Mouse (Mus musculus) liver, embryonic 12.5 days (tissue): ENCODE data around the gene Rcn3. TPM values are rescaled to one million over a fixed set of nuclear protein-coding genes. Genes with fewer than 3 reads are reported as not detected.
"Not testable (repeated sequence)": the region's sequence is repeated elsewhere in the genome, so short reads cannot be mapped to it uniquely, and the experiment has no call there.

Experiments
- ATAC-seq: fragments of 200-750 bp; cut with Nextera tagmentation; 2 replicates; pipeline ENCODE4 v1.8.0; 2017; ENCODE audit warnings: moderate number of reproducible peaks, mild to moderate bottlenecking, moderate library complexity
- H3K27ac ChIP-seq: fragments of 300-500 bp; sonication (generic); 2 replicates; pipeline ENCODE4 v1.5.1; 2016; ENCODE audit warnings: mild to moderate bottlenecking
- H3K27me3 ChIP-seq: fragments of 300-500 bp; sonication (generic); replicated peaks from 2 replicates; pipeline ENCODE4 v1.6.1; 2016; ENCODE audit warnings: mild to moderate bottlenecking, moderate library complexity
- H3K36me3 ChIP-seq: fragments of 300-500 bp; sonication (generic); 2 replicates; pipeline ENCODE4 v1.6.1; 2016; ENCODE audit warnings: mild to moderate bottlenecking, moderate library complexity
- H3K4me1 ChIP-seq: fragments of 300-500 bp; sonication (generic); 2 replicates; pipeline ENCODE4 v1.6.1; 2016
- H3K4me2 ChIP-seq: fragments of 300-500 bp; sonication (generic); 2 replicates; pipeline ENCODE4 v1.6.1; 2016; ENCODE audit warnings: mild to moderate bottlenecking, moderate library complexity
- H3K4me3 ChIP-seq: fragments of 300-500 bp; sonication (generic); 2 replicates; pipeline ENCODE4 v1.5.1; 2016; ENCODE audit warnings: mild to moderate bottlenecking, moderate library complexity
- H3K9ac ChIP-seq: fragments of 300-500 bp; sonication (generic); 2 replicates; pipeline ENCODE4 v1.6.1; 2016; ENCODE audit warnings: mild to moderate bottlenecking, moderate library complexity
- H3K9me3 ChIP-seq: fragments of 300-500 bp; sonication (generic); replicated peaks from 2 replicates; pipeline ENCODE4 v1.6.1; 2016; ENCODE audit warnings: mild to moderate bottlenecking, moderate library complexity
- WGBS: fragments of 180-500 bp; shearing (Covaris S2); methylation state at CpG from one replicate; pipeline ENCODE4 v1.1.7; 2016; ENCODE audit not compliant: insufficient replicate concordance; 5-methylcytosine and 5-hydroxymethylcytosine counted together
- polyA plus RNA-seq: library from polyadenylated mRNA; unstranded; fragments of >200 nt; fragmentation: Nextera tagmentation; extraction: Ambion mirVana; gene quantifications from 2 replicates; pipeline ENCODE4 v1.2.1, GENCODE M21; 2016

Gene Rcn3
- polyA plus RNA-seq, 1 experiment from 2014 or later = 70.9 TPM

DNA sequence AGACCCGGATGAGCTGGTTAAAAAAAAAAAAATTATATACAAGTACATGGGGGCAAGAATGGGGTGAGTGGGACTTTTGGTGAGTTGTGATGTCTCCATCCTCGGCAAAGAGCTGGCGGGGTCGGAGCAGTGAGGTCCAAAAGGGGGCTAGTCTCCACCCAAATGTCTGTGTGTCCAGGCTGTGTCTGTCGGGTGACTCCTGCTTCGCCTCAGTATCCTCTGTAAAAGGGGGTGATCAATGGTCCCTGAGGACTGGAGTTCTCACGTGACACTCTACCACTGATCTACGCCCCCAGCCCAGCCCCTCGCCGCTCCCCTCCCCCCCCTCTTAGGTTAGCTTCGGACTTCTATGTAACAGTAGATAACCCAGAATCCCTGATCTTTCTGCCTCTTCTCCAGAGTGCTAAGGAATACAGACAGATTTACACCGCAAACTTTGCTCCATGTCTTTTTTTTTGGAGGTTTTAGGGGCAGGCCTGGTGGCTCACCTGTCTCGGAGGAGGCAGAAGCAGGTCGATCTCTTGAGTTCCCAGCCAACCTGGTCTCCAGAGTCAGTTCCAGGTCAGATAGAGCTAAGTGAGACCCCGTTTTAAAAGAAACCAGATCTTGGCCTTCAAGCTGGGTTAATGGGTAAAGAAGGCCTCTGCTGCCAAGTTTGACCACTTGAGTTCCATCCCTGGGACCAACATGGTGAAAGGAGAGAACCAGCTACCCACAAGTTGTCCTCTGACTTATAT is 37.9 kb upstream of the Rcn3 start:
- Histone ChIP-seq H3K36me3 (peaks cover 38% of the 10 kb centered on the region), H3K4me2 (peak overlapping the region; percentile 88), H3K27ac (peak overlapping the region; percentile 88), H3K27me3 (no peaks in the 10 kb centered on the region), H3K4me3 (peak overlapping the region; percentile 94), H3K4me1 (peaks cover 58% of the 10 kb centered on the region), H3K9ac (peak overlapping the region; percentile 84), H3K9me3 (no peaks in the 10 kb centered on the region)
- WGBS = 43% methylated on average over 15 of the region's 15 CpGs
- ATAC-seq = no peak

DNA sequence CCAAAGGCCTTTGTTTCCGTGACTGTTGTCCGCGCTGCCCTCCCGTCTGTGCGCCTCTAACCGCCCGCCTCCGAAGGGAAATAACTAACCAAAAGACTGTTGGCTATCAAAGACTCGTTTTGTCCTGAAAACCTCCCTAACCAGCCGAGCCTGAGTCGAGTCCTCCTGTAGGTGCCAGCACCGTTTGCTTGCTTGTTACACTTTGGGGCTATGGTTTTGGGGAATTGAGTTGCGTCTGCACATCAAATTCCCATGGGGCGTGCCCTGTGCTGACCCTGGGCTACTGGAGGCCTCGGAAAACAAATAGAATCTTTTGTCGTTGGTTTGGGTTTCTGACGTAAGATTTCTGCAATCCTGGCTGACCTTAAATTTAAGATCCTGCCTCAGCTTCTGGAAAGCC is 37.3 kb upstream of the Rcn3 start:
- 3% methylated on average over 17 of the region's 17 CpGs for WGBS
- H3K27me3 ChIP-seq = no peaks in the 10 kb centered on the region
- H3K36me3 ChIP-seq = peaks cover 40% of the 10 kb centered on the region
- H3K9ac ChIP-seq = peak overlapping the region; percentile 84
- peaks cover 58% of the 10 kb centered on the region for H3K4me1 ChIP-seq
- no peaks in the 10 kb centered on the region for H3K9me3 ChIP-seq
- ATAC-seq = peak; percentile 5; the same call in 1 of the 2 replicates
- peak overlapping the region; percentile 94 for H3K4me3 ChIP-seq
- H3K4me2 ChIP-seq = peak overlapping the region; percentile 88
- H3K27ac ChIP-seq = peak overlapping the region; percentile 88

DNA sequence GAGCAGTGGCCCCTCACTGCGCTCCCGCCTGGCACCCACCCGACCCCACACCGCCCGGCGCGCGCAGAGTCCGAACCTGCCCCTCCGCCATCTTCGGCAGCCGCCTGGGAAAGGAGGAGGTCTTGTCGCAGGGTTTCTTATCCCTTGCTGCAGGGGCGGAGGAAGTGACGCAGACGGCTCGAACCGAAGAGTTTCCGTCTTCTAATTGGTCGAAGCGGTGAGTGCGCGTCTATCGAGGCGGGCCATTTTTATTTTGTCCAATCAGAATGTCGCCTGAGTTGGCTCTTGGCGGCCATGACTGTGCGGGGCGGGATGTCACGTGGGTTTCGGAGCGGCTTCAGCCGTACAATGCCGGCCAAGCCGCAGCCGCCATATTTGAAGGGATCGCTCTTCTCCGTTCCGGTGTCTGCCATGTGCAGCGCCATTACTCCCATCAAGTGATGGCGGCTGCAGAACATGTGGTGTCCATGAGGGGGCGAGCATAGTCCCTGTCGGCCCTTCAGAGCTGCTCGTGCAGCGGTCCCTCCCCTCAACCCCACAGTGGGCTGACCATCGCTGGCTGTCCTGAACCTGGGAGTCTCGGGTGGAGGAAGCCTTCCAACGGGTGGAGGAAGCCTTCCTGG is 36.7 kb upstream of the Rcn3 start, which contains the start of gene Rpl13a:
TSS of gene Rpl13a (minus strand) at position 138 of the 623 bp plus-strand sequence.
- no peaks in the 10 kb centered on the region for H3K9me3 ChIP-seq

DNA sequence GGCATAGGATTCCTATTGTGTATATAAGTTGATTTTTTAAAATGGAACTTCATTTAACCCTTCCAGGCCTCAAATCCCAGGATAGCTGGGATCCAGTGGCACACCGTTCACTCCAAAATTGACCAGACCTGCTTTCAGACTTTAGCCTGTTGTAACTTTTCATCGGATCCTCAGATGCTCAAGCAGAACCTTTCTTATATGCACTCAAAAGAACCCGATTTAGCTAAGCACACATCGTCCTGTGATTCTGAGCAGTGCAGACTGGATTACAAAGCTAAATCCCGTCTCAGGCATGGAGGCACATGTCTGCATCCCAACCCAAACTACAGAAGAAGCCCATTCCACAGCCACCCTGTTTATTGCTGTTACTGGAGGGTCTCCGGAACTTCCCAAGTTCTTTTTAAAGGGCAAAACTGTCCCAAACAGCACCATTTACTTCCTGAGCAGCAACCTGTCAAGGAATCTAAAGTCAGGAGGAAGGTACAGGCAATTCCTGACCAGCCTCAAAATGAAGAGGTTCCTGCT is 35.7 kb upstream of the Rcn3 start:
- Histone ChIP-seq H3K27ac (peak overlapping the region; percentile 95), H3K27me3 (no peaks in the 10 kb centered on the region), H3K4me1 (peaks cover 58% of the 10 kb centered on the region), H3K9me3 (no peaks in the 10 kb centered on the region), H3K4me2 (peak overlapping the region; percentile 90), H3K36me3 (peaks cover 36% of the 10 kb centered on the region), H3K4me3 (peak overlapping the region; percentile 94), H3K9ac (peak overlapping the region; percentile 98)
- ATAC-seq = no peak
- WGBS = 0% methylated on average over 6 of the region's 6 CpGs

More for the DNA sequence above, 36.7 kb upstream of the Rcn3 start, which contains the start of gene Rpl13a:
- peaks cover 52% of the 10 kb centered on the region for H3K4me1 ChIP-seq
- H3K36me3 ChIP-seq = peaks cover 38% of the 10 kb centered on the region
- ATAC-seq = peak; percentile 79
- peak within 1 kb of the TSS; percentile 98 for H3K9ac ChIP-seq
- no peaks in the 10 kb centered on the region for H3K27me3 ChIP-seq
- peak within 1 kb of the TSS; percentile 95 for H3K27ac ChIP-seq
- peak within 1 kb of the TSS; percentile 94 for H3K4me3 ChIP-seq
- WGBS = under 1% methylated on average over 48 of the region's 48 CpGs
- peak within 1 kb of the TSS; percentile 90 for H3K4me2 ChIP-seq

DNA sequence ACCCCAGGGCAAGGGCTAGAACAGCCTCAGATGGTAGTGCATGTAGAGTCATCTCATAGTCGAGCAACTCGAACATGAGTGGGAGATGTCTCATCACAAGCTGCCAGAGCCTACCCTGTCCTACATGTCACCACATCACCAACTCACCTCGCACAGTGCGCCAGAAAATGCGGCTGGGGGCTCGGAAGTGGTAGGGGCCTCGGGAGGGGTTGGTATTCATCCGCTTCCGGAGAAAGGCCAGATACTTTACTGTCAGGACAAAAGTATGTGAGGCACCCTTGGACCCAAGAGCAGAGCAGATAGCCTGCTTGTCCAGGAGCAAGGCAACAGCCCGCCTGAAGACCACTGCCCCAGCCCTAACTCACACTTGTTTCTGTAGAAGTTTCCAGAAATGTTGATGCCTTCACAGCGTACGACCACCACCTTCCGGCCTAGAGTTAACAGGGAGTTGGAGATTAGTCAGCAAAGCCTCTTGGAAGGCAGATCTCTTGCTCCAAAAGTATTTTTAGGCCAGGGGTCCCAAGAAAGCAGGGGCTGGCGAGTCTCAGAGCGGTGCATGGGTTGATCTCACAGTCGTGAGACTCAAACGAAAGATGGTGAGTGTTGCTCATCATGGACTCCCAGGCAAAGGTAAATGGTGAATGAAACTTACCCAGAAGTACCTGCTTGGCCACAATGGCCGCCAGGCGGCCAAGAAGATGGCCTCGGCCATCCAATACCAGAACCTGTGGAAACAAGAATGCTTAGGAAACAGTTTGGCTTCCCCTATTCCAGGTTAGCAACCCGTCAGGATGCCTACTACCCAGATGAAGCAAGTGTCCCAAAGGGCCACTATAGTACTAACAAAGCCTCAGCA is 35.1 kb upstream of the Rcn3 start:
- ATAC-seq = no peak
- Histone ChIP-seq H3K4me3 (peak overlapping the region; percentile 94), H3K27ac (peak overlapping the region; percentile 95), H3K4me2 (peak overlapping the region; percentile 90), H3K27me3 (no peaks in the 10 kb centered on the region), H3K9ac (peak overlapping the region; percentile 98), H3K36me3 (peaks cover 43% of the 10 kb centered on the region), H3K4me1 (peaks cover 63% of the 10 kb centered on the region), H3K9me3 (no peaks in the 10 kb centered on the region)
- 12% methylated on average over 21 of the region's 21 CpGs for WGBS

DNA sequence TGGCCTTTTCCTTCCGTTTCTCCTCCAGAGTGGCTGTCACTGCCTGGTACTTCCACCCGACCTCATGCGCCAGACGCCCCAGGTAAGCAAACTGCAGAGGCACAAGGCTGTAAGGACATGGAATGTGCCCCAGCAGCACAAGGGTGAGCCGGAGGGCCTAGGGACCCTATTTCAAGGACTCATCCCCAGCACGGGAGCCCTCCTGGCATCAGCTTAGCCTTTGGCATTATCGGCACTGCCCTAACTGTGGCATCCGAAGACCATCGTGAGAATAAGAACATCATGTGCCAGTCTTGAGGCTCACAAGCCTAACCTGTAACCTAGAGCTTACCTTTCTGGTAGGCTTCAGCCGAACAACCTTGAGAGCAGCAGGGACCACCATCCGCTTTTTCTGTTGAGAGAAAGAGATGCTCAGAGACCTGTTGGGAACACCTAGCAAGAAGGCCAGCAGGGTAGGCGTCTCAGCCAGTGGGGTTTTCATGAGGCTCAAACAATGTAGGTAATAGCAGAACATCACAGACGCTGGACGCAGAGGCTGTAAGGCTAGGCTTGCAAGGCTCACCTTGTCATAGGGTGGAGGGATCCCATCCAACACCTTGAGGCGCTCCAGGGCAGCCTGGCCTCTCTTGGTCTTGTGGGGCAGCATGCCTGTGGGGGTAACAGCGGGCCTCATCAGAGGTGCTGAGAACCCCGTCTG is 34.3 kb upstream of the Rcn3 start:
- H3K27me3 ChIP-seq = no peaks in the 10 kb centered on the region
- H3K4me2 ChIP-seq = peak overlapping the region; percentile 90
- H3K9me3 ChIP-seq = no peaks in the 10 kb centered on the region
- WGBS = 42% methylated on average over 17 of the region's 17 CpGs
- H3K36me3 ChIP-seq = peaks cover 51% of the 10 kb centered on the region
- peak overlapping the region; percentile 98 for H3K9ac ChIP-seq
- peaks cover 70% of the 10 kb centered on the region for H3K4me1 ChIP-seq
- peak overlapping the region; percentile 95 for H3K27ac ChIP-seq
- peak overlapping the region; percentile 94 for H3K4me3 ChIP-seq
- ATAC-seq = no peak

DNA sequence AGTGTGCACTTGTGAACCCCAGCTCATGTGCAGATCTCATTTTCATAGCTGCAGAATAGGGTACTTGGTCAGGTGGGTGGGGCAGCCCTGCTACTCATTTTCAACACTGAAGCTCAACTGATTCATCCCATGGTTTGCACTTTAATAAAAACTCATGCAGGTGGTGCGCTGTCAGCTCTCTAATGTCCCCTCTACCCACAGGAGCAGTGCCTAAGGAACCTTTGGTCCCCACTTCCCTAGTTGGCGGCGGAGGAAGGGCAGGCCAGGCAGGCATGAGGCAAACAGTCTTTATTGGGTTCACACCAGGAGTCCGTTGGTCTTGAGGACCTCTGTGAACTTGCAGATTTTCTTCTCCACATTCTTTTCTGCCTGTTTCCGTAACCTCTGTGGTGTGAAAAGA is 33.6 kb upstream of the Rcn3 start:
- 53% methylated on average over 5 of the region's 5 CpGs for WGBS
- H3K27me3 ChIP-seq, H3K9me3 ChIP-seq, ATAC-seq: not testable (repeated sequence)
- Histone ChIP-seq H3K36me3 (peaks cover 57% of the 10 kb centered on the region), H3K9ac (peak overlapping the region; percentile 98), H3K4me3 (peak overlapping the region; percentile 94), H3K4me1 (peaks cover 76% of the 10 kb centered on the region), H3K4me2 (peak overlapping the region; percentile 90), H3K27ac (peak overlapping the region; percentile 95)

DNA sequence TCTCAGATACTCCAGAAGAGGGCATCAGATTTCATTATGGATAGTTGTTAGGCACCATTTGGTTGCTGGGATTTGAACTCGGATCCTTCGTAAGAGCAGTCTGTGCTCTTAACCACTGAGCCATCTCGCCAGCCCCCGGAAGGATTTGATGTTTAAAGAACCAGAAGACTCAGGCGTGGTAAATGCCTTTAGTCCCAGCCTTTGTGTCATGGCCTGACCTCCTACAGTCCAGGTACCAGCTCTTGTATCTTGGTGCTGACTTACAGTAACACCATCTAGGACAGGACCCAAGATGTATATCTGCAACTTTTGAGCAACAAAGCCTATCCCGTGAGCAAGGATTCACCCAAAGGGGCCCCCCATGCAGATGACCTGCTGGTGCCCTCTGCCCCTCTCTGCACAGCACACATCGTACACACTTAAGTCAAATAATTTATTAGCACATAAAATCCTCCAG is 33.2 kb upstream of the Rcn3 start:
- Histone ChIP-seq H3K4me1 (peaks cover 76% of the 10 kb centered on the region), H3K27ac (peak overlapping the region; percentile 95), H3K36me3 (peaks cover 62% of the 10 kb centered on the region), H3K4me2 (peak overlapping the region; percentile 90), H3K27me3 (no peaks in the 10 kb centered on the region), H3K9ac (peak overlapping the region; percentile 98), H3K9me3 (no peaks in the 10 kb centered on the region), H3K4me3 (peak overlapping the region; percentile 97)
- ATAC-seq = no peak
- 15% methylated on average over 7 of the region's 7 CpGs for WGBS

DNA sequence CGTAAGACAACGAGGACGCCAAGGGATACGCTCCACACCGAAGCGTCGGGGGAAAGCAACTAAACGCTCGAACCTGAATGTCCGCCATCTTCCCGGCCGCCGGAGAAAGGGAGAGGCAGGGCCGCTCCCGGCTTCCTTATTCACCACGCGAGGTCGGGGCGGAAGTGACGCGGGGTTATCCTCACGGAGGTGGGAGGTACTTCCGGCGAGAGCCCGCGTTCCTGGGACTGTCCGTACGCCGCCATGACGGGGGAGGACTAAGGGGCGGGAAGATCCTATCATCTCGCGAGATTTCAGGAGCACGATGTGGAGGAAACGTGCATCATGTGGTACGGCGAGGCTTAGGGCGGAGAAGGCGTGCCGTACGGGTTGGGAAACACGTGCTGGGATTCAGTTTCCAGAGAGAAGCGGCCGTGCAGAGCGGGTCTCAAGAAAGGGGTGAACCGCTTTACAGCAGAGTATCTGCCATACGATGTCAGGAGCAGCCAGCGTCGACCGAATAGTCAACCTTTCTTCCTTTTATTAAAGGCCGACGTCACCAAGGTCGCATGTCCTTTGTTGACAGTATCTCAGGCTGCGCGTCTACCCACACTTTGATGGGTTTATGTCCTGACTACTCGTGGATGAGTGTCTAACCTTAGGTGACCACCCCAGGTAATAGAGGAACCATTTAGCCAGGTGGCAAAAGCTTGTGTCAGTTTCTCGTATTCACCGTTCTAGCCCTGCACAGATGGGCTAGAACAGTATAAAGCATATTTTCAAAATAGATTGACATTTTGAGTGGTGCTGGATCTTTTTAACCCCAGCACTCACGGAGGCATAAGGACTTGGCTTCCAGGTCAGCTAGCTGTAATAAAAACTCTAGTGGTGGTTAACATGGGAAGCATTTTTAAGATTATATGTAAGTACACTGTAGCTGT is 32.5 kb upstream of the Rcn3 start, which contains the start of gene Rps11:
TSS of gene Rps11 (minus strand) at position 216 of the 920 bp plus-strand sequence.
- H3K4me3 ChIP-seq = peak within 1 kb of the TSS; percentile 97
- peak within 1 kb of the TSS; percentile 90 for H3K4me2 ChIP-seq
- H3K27me3 ChIP-seq = no peaks in the 10 kb centered on the region
- peak; percentile 81 for ATAC-seq
- H3K36me3 ChIP-seq = peaks cover 69% of the 10 kb centered on the region
- H3K9ac ChIP-seq = peak within 1 kb of the TSS; percentile 98
- H3K9me3 ChIP-seq = no peaks in the 10 kb centered on the region
- WGBS = under 1% methylated on average over 59 of the region's 59 CpGs
- H3K27ac ChIP-seq = peak within 1 kb of the TSS; percentile 95
- peaks cover 76% of the 10 kb centered on the region for H3K4me1 ChIP-seq

DNA sequence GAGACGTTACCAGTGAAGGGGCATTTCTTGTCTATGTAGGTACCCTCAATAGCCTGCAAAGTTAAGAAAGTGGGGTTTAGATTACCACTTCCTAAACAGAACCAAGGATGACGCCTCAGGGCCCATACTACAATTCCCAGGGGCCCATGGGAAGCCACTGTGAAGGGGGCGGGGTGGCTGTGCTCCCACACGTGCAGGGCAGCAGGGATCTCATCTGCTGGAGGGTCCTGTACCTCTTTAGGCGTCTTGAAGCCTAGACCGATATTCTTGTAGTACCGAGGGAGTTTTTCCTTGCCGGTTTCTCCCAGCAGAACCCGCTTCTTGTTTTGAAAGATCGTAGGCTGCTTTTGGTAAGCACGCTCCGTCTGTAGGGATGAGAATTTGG is 31.2 kb upstream of the Rcn3 start:
- Histone ChIP-seq H3K27me3 (no peaks in the 10 kb centered on the region), H3K27ac (peak overlapping the region; percentile 95), H3K9ac (peak overlapping the region; percentile 96), H3K9me3 (no peaks in the 10 kb centered on the region), H3K4me1 (peaks cover 87% of the 10 kb centered on the region), H3K36me3 (peaks cover 79% of the 10 kb centered on the region), H3K4me3 (peak overlapping the region; percentile 97), H3K4me2 (peak overlapping the region; percentile 90)
- ATAC-seq = no peak
- WGBS = 7% methylated on average over 12 of the region's 12 CpGs
